Mouse (Mus musculus) cerebellum, postnatal 25 days (tissue): ENCODE measurements around the gene Gm16381.
"Not testable (repeated sequence)": the region's sequence is repeated elsewhere in the genome, so short reads cannot be mapped to it uniquely, and the experiment has no call there.

Source experiments
- DNase-seq, 2 experiments: peaks; one replicate each; pipeline ENCODE4 v3.0.0; 2021; ENCODE audit warnings: mixed read lengths in 2 of 2

Gm16381 gene

DNA sequence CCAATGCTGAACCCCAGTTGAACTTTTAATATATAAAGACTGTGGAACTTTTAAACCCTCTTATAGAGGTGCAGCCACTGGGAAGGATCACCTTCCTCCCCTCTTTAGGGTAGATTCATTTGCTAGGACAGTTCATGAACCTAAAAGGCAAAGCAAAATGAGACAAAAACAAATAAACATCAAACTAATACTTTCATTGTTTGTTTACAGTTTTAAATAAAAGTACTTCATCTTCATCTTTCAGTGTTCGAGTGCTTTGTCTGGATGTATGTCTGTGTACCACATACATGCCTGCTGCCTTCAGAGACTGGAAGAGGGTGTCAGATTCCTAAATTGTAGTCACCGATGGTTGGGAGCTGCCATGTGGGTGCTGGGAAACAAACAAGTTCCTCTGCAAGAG, at the start of gene Gm16381:
Gm16381 (minus strand) TSS at position 101 of the 400 bp plus-strand sequence.
- DNase-seq = not testable (repeated sequence)

DNA sequence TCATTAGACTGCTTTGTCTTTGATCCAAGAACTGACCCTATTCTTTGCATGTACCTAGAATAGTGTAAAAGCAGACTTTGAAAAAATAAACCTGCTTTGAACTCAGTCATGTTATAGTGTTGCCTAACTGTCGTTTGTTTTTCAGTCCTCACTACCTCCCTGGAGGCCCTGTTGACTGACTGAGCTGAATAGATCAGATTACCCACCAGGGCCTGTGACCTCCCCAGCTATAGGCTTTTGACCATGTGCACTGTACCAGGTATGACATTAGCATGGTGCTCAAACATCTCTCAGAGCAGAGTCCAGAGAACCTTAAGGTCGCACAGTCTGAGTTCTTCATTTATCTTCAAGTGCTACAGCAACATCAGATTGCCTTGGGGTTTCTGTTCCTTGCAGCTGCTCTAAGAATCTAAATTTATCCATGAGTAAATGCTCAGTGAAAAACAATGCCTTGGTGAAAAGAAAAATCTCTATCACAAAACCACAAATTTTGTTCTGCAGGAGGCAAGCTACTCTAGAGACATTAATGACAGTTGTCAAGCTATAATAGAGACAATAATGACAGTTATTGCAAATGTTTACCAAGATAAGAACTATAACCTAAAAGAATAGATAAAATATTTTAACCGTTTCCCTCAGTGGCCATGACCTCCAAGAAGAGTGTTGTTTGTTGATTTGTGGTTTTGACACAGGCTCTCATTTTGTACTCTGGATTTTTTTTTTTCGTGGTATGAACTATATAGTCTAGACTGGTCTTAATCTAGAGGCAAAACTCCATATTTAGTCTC, 8.7 kb upstream of the Gm16381 start:
- DNase-seq = not testable (repeated sequence)

DNA sequence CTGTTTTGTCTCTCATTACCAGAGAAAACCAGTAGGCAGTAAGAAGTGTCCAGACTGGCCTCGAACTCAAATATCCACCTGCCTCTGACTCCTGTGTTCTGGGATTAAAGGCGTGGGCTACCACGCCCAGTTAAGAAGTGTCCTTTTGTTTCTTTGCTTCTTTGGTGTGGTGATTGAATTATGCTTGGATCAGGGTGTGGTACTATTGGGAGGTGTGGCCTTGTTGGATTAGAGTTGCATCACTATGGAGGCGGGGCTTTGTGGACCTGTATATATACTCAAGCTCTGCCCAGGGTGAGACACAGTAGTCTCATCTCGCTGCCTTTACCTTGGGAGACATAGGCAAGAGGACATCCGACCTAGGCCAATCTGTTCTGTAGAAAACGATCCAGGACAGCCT, 25.9 kb downstream of the Gm16381 start, which contains the start of gene Gm4027:
Gm4027 (plus strand) TSS at position 301 of the 400 bp plus-strand sequence.
- DNase-seq = not testable (repeated sequence)

DNA sequence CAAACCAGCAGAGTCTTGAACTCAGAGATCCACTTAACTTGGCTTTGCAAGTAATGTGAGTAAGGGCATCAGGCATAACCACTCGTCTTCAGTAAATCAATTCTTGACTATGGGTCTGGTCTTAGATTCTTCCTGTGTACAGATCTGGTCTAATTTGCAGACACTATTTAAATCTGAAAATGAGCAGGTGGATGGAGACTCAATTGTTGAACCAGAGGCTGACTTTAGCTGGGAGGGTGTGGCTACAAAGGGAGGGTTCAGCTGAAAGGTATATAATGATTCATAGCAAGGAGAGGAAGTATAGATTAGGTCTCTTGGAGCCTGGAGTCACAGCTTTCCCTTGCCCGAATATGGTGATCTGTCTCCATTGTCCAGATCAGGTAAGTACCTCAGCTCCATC, 42.0 kb downstream of the Gm16381 start, which contains the start of gene Oog1:
Oog1 (plus strand) TSS at position 301 of the 400 bp plus-strand sequence.
- DNase-seq = not testable (repeated sequence)

DNA sequence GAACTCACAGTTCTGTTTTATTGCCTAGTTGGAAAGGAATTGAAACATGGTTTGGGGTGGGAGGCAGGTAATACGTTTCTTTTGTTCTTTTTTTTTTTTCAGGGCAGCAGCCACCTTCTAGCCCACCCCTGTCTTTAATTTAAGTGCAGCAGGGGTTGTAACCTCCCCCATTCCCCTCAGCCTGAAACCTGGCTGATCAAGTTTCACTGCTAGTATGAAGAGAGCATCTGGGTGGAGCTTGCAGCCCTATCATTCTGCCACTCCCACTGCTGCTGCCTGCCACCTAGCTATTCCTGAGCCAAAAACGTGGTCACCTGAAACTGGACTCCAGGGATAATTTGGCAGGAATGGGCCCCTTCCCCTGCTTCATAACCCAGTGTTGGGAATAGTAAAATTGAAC, 43.0 kb downstream of the Gm16381 start:
- not testable (repeated sequence) for DNase-seq
